Mouse (Mus musculus): ENCODE results near the gene Mslnl. TPM values are rescaled to one million over a fixed set of nuclear protein-coding genes. Genes with fewer than 3 reads are reported as not detected.

Gene Mslnl
- polyA plus RNA-seq, 2 experiments: not detected

DNA sequence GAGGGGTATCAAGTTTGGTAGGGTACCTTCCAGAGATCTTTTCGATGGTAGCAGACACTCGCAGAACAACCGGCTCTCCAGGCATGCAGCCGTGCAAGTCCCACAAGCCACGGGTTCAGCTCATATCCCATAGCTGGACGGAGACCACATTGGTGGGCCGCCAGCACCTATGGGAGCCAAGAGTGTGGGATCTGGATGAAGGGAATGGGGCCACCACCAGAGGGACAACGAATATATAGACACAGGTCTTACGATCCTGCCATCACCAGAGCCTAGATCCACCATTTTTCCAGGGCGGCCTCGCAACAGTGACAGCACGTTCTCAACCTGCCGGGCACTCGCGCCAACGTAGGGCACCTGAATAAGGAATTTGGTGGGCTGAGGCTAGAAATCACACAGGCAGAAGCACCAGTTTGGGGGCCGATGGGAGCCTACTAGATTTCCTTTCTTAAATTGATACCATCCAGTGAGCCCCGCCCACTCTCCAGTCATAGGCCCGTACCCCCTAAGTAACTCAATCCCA, 55.5 kb downstream of the Mslnl start:
- Histone ChIP-seq H3K4me3 (ENCODE audit: insufficient read depth in 1 of 2, low read depth in 2 of 2, low read length in 2 of 2) (peak overlapping the region; percentile 78 to 95), H3K27me3 (ENCODE audit: control insufficient read depth, insufficient read depth, low read length) (no peaks in the 10 kb centered on the region), H3K4me1 (replicated peaks; ENCODE audit: control insufficient read depth in 2 of 2, insufficient read depth in 2 of 2, low read length in 1 of 2) (peaks cover 7 to 19% of the 10 kb centered on the region in 2 experiments), H3K4me2 (ENCODE audit: low read depth) (peak overlapping the region; percentile 95), H3K36me3 (replicated peaks; ENCODE audit: control insufficient read depth, insufficient read depth, low read depth) (peaks cover 6% of the 10 kb centered on the region), H3K27ac (peak overlapping the region; percentile 57), H3K9ac (replicated peaks) (peak overlapping the region; percentile 71), H3K9me3 (ENCODE audit: control insufficient read depth, low read length) (no peaks in the 10 kb centered on the region)
- ATAC-seq (ENCODE audit: insufficient read depth) (no peak), DNase-seq (ENCODE audit: low read depth in 3 of 3, low spot score in 3 of 3) (no peak)
- 29% methylated on average over 19 of the region's 19 CpGs for WGBS (ENCODE audit: insufficient replicate concordance)
- TF ChIP-seq EP300 (IDR thresholded peaks at IDR 0.05; ENCODE audit: low read depth) (no peak), CTCF (IDR thresholded peaks at IDR 0.05; ENCODE audit: low read depth) (peak; percentile 18; the same call in 1 of the 2 replicates)

DNA sequence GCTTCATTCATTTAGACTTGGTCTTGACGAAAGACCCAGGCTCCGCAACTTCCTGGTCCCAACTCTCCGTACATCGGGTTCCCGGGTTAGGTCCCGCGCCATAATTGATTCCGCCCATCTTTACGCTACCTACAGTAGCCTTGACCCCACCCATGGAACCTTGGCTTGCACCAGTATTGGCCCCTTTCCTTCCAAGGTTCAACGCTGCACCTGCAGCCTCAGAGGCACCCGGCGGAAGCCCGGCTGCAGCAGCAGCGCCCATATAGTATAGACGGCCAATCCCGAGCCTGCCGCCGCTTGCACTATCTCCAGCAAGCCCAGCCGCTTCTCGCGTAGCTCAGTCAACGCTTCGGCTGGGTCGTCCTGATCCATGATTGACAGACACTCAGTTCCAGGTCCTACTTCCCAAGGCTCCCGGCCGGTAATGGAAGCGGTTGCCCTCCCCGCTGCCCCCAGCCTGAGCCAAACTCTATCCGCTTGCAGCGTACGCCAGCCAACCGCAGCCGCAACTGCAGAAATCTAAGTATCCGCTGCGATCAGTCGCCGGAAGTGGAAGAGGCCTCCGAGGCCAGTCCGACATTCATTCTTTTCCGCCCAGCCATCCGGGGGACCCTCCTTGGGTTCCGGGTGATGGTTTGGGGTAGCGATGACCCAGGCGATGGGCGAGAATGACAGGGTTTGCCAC, 56.1 kb downstream of the Mslnl start:
- ATAC-seq (ENCODE audit: insufficient read depth): peak; percentile 73

DNA sequence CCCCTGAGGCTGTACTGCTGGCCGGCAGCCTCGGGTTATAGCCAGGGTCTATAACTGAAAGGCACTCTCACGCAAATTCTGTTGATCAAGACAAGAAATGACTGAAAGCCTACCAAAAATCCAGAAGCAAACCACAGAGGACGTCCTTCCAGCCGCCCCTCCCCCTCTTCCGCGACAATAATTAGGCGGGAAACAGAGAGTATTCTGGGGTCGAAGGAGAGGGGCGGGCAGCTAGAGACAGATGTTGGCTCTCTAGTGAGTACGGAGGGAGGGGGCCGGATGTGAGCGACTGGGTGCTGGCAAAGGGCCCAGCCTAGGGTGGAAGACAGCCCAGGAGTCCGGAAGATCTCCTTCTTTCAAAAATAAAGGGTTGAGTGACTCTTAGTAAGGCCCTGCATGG, 56.8 kb downstream of the Mslnl start, which contains the start of gene Fam173a:
Fam173a (minus strand) TSS at position 287 of the 400 bp plus-strand sequence.
- Histone ChIP-seq H3K27ac (peak within 1 kb of the TSS; percentile 57), H3K36me3 (replicated peaks; ENCODE audit: control insufficient read depth, insufficient read depth, low read depth) (peaks cover 6% of the 10 kb centered on the region), H3K4me3 (ENCODE audit: insufficient read depth in 1 of 2, low read depth in 2 of 2, low read length in 2 of 2) (peak within 1 kb of the TSS; percentile 78 to 95), H3K9me3 (ENCODE audit: control insufficient read depth, low read length) (no peaks in the 10 kb centered on the region), H3K9ac (replicated peaks) (peak within 1 kb of the TSS; percentile 71), H3K4me1 (replicated peaks; ENCODE audit: control insufficient read depth in 2 of 2, insufficient read depth in 2 of 2, low read length in 1 of 2) (peaks cover 11 to 24% of the 10 kb centered on the region in 2 experiments), H3K4me2 (ENCODE audit: low read depth) (peak within 1 kb of the TSS; percentile 95), H3K27me3 (ENCODE audit: control insufficient read depth, insufficient read depth, low read length) (no peaks in the 10 kb centered on the region)
- DNase-seq (ENCODE audit: low read depth in 3 of 3, low spot score in 3 of 3) (peak in 1 of 3 experiments; percentile 34), ATAC-seq (ENCODE audit: insufficient read depth) (peak; percentile 48)
- under 1% methylated on average over 14 of the region's 14 CpGs for WGBS (ENCODE audit: insufficient replicate concordance)
- TF ChIP-seq EP300 (IDR thresholded peaks at IDR 0.05; ENCODE audit: low read depth) (no peak), CTCF (IDR thresholded peaks at IDR 0.05; ENCODE audit: low read depth) (no peak)

More for the DNA sequence above, 56.1 kb downstream of the Mslnl start:
- Histone ChIP-seq H3K4me3 (ENCODE audit: insufficient read depth in 1 of 2, low read depth in 2 of 2, low read length in 2 of 2) (peak overlapping the region; percentile 78 to 95), H3K9ac (replicated peaks) (peak overlapping the region; percentile 71), H3K4me2 (ENCODE audit: low read depth) (peak overlapping the region; percentile 95), H3K27ac (peak overlapping the region; percentile 57), H3K36me3 (replicated peaks; ENCODE audit: control insufficient read depth, insufficient read depth, low read depth) (peaks cover 6% of the 10 kb centered on the region), H3K9me3 (ENCODE audit: control insufficient read depth, low read length) (no peaks in the 10 kb centered on the region), H3K4me1 (replicated peaks; ENCODE audit: control insufficient read depth in 2 of 2, insufficient read depth in 2 of 2, low read length in 1 of 2) (peaks cover 7 to 19% of the 10 kb centered on the region in 2 experiments), H3K27me3 (ENCODE audit: control insufficient read depth, insufficient read depth, low read length) (no peaks in the 10 kb centered on the region)
- DNase-seq (ENCODE audit: low read depth in 3 of 3, low spot score in 3 of 3): peak; percentile 71 to 73 (median 72)
- under 1% methylated on average over 45 of the region's 45 CpGs for WGBS (ENCODE audit: insufficient replicate concordance)
- TF ChIP-seq EP300 (IDR thresholded peaks at IDR 0.05; ENCODE audit: low read depth): no peak
- no peak for TF ChIP-seq CTCF (IDR thresholded peaks at IDR 0.05; ENCODE audit: low read depth)

DNA sequence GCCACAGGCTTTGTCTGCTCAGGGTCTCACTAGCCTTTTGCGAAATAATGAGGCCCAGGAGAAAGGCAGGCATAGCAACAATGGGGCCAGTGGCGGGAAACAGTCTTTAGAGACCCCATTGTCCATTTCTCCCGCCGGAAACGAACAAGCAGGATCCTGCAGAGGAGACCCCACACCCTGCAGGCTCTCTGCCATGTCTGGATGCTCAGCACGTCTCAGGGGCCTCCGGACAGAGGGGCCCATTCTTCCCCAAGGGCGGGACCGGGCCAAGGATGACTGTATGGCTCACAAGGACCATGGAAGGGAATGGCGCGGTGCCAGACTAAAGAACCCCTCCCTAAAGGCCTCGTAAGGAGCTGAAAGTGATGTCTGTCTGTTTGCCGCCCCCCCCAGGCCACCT, 58.4 kb downstream of the Mslnl start:
- H3K27me3 ChIP-seq (ENCODE audit: control insufficient read depth, insufficient read depth, low read length): no peaks in the 10 kb centered on the region
- H3K4me1 ChIP-seq (replicated peaks; ENCODE audit: control insufficient read depth in 2 of 2, insufficient read depth in 2 of 2, low read length in 1 of 2): peaks cover 11 to 25% of the 10 kb centered on the region in 2 experiments
- H3K4me3 ChIP-seq (ENCODE audit: insufficient read depth in 1 of 2, low read depth in 2 of 2, low read length in 2 of 2): no peak overlapping the region
- no peak overlapping the region for H3K9ac ChIP-seq (replicated peaks)
- H3K36me3 ChIP-seq (replicated peaks; ENCODE audit: control insufficient read depth, insufficient read depth, low read depth): peaks cover 6% of the 10 kb centered on the region
- ATAC-seq (ENCODE audit: insufficient read depth): no peak
- TF ChIP-seq EP300 (IDR thresholded peaks at IDR 0.05; ENCODE audit: low read depth) (no peak), CTCF (IDR thresholded peaks at IDR 0.05; ENCODE audit: low read depth) (no peak)
- DNase-seq (ENCODE audit: low read depth in 3 of 3, low spot score in 3 of 3): no peak
- no peaks in the 10 kb centered on the region for H3K9me3 ChIP-seq (ENCODE audit: control insufficient read depth, low read length)
- WGBS (ENCODE audit: insufficient replicate concordance): 78% methylated on average over 13 of the region's 13 CpGs
- H3K27ac ChIP-seq: no peak overlapping the region
- H3K4me2 ChIP-seq (ENCODE audit: low read depth): no peak overlapping the region

DNA sequence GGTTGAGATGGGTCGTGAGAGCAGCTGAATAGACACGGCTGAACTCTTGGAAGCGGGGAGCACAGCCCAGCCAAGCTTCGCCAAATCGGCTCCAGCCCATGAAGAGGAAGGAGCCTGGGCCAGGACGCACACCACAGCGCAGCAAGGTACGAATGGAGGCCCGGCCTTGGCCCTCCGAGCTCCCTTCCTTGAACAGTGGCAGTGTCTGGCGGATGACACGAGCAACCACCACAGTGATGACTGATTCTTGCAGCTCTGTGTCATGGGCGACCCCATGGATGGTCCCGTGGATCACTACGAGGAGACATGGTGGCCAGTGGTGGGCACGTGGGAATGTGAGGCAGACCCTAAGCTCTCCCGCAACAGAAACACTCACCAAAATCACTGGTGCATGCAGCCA, 59.2 kb downstream of the Mslnl start:
- no peak overlapping the region for H3K27ac ChIP-seq
- H3K4me1 ChIP-seq (replicated peaks; ENCODE audit: control insufficient read depth in 2 of 2, insufficient read depth in 2 of 2, low read length in 1 of 2): peaks cover 11 to 25% of the 10 kb centered on the region in 2 experiments
- TF ChIP-seq EP300 (IDR thresholded peaks at IDR 0.05; ENCODE audit: low read depth) (no peak), CTCF (IDR thresholded peaks at IDR 0.05; ENCODE audit: low read depth) (no peak)
- H3K9me3 ChIP-seq (ENCODE audit: control insufficient read depth, low read length): no peaks in the 10 kb centered on the region
- no peak overlapping the region for H3K4me3 ChIP-seq (ENCODE audit: insufficient read depth in 1 of 2, low read depth in 2 of 2, low read length in 2 of 2)
- no peaks in the 10 kb centered on the region for H3K27me3 ChIP-seq (ENCODE audit: control insufficient read depth, insufficient read depth, low read length)
- DNase-seq (ENCODE audit: low read depth in 3 of 3, low spot score in 3 of 3) (no peak), ATAC-seq (ENCODE audit: insufficient read depth) (no peak)
- no peak overlapping the region for H3K9ac ChIP-seq (replicated peaks)
- H3K36me3 ChIP-seq (replicated peaks; ENCODE audit: control insufficient read depth, insufficient read depth, low read depth): no peaks in the 10 kb centered on the region
- WGBS (ENCODE audit: insufficient replicate concordance): 83% methylated on average over 17 of the region's 17 CpGs
- H3K4me2 ChIP-seq (ENCODE audit: low read depth): no peak overlapping the region

Measured in liver, embryonic 14.5 days (tissue).